Mouse (Mus musculus): ENCODE measurements around the gene Pbx1. TPM values are rescaled to one million over a fixed set of nuclear protein-coding genes. Genes with fewer than 3 reads are reported as not detected.

The Pbx1 gene
- polyA plus RNA-seq, 1 experiment from 2014 or later = 22.1 TPM

DNA sequence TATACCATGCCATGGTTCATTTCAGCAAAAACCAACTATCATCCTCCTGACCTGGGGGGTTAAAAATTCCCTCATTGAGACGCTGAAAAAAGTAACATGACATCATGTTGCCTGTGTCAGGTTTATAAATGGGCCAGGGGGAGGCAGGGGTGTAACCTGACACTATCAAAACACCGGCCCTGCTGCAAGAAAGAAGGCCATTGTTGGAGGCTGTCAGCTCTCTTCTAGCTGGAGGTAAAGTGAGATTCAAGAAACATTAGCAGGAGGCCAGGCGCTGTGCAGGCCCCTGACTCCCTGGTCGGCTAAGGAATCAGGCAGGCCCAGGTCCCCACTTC is 49.3 kb downstream of the Pbx1 start:
- H3K9me3 ChIP-seq (replicated peaks) = no peaks in the 10 kb centered on the region
- 0 out of 2 replicates have a peak overlapping the region, but pooled peaks have one; percentile 29 for H3K9ac ChIP-seq
- H3K27ac ChIP-seq = peak overlapping the region; percentile 90
- no peaks in the 10 kb centered on the region for H3K27me3 ChIP-seq
- H3K36me3 ChIP-seq = no peaks in the 10 kb centered on the region
- H3K4me2 ChIP-seq = peak overlapping the region; percentile 37
- H3K4me3 ChIP-seq = no peak overlapping the region
- H3K4me1 ChIP-seq (replicated peaks) = peaks cover 78% of the 10 kb centered on the region
- ATAC-seq (replicated peaks; ENCODE audit: insufficient number of reproducible peaks, insufficient read depth, low FRiP score, low read depth) = peak; percentile 83
- WGBS = 7% methylated on average over 4 of the region's 4 CpGs

DNA sequence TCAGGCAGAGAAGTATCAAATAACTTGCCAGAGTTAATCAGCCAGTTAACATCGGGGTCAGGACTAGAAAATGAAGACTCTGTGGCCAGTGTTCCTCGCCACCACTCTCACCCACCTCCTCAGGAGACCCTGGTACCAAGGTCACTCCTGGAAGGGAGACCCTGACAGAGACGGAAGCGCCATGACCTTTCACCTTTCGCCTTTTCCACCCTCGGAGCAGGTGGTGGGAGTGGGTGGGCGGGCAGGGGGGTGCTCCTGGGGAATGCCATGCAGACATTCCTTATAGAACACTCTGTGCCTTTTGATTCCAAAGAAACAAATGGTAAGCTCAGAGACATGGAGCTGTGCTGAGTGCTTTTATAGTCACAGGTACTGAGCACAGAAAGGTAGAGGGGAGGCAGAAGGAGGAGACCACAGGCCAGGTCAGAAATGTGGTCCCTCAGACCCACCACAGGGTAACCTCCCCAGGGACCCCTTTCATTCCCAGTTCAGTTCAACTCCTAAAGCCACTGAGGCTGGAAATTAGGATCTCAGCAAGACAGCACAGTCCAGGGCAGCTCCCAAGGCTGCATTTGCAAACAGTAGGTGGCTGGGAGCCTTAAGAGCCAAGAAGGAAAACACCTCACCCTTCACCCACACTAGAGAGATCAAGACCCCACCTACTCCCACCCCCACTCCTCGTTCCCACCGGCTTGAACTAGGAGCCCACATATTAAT is 49.8 kb downstream of the Pbx1 start:
- WGBS = 38% methylated on average over 9 of the region's 9 CpGs
- Histone ChIP-seq H3K27me3 (no peaks in the 10 kb centered on the region), H3K4me2 (peak overlapping the region; percentile 37; the same call in 1 of the 2 replicates), H3K9me3 (replicated peaks) (no peaks in the 10 kb centered on the region), H3K36me3 (no peaks in the 10 kb centered on the region), H3K4me3 (no peak overlapping the region), H3K27ac (peak overlapping the region; percentile 90), H3K4me1 (replicated peaks) (peaks cover 78% of the 10 kb centered on the region), H3K9ac (peak overlapping the region; percentile 21; the same call in 1 of the 2 replicates)
- peak; percentile 33 for ATAC-seq (replicated peaks; ENCODE audit: insufficient number of reproducible peaks, insufficient read depth, low FRiP score, low read depth)

DNA sequence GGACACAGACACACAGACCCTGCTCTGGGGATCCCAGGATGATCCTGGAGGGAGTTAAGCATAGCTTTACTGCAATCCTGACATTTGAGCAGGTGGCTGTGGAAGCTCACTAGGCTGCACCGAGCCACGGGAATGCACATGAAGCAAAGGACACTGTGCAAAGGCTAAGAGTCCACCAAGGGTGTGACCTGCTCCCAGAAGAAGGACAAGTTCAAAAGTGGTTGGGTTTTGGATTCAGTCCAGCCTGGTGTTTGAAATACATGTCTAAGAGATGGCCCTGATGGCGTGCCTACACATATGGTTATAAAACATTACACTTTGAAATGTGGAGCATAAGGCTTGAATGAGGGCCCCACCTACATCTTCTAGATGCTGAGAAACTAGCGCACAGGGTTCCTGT is 50.6 kb downstream of the Pbx1 start:
- H3K36me3 ChIP-seq = no peaks in the 10 kb centered on the region
- no peak overlapping the region for H3K9ac ChIP-seq
- peaks cover 75% of the 10 kb centered on the region for H3K4me1 ChIP-seq (replicated peaks)
- no peak for ATAC-seq (replicated peaks; ENCODE audit: insufficient number of reproducible peaks, insufficient read depth, low FRiP score, low read depth)
- peak overlapping the region; percentile 90 for H3K27ac ChIP-seq
- WGBS = 44% methylated on average over 4 of the region's 4 CpGs
- no peak overlapping the region for H3K4me3 ChIP-seq
- H3K4me2 ChIP-seq = no peak overlapping the region
- no peaks in the 10 kb centered on the region for H3K27me3 ChIP-seq
- no peaks in the 10 kb centered on the region for H3K9me3 ChIP-seq (replicated peaks)

DNA sequence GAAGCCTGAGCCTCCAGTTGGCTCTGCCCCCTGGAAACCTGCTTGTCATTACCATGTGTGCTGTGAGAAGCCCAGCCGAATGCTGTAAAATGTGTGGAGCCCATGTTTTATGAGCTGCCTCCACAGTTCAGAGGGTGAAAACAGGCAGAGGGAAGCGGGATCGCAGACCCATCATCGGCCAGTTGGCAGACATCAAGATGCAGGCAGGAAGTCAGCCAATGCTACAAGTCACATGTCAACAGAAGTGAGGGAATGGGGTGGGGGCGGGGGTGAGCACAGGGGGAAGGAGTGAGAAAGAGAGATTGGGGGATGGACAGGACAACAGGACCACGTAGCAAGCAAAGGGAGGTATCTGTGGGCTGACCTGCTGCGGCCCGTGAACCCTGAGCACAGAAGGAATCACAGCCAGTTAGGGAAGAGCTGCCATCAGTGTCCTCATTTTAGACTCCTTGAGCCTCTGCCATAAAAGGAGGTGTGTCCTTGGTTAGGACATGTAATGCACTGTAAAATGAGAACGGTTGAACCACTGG is 51.8 kb downstream of the Pbx1 start:
- no peaks in the 10 kb centered on the region for H3K36me3 ChIP-seq
- H3K4me2 ChIP-seq = peak overlapping the region; percentile 31; the same call in 1 of the 2 replicates
- 27% methylated on average over 9 of the region's 9 CpGs for WGBS
- peaks cover 70% of the 10 kb centered on the region for H3K4me1 ChIP-seq (replicated peaks)
- no peak overlapping the region for H3K9ac ChIP-seq
- ATAC-seq (replicated peaks; ENCODE audit: insufficient number of reproducible peaks, insufficient read depth, low FRiP score, low read depth) = peak; percentile 43
- peak overlapping the region; percentile 90 for H3K27ac ChIP-seq
- H3K4me3 ChIP-seq = no peak overlapping the region
- no peaks in the 10 kb centered on the region for H3K27me3 ChIP-seq
- no peaks in the 10 kb centered on the region for H3K9me3 ChIP-seq (replicated peaks)

DNA sequence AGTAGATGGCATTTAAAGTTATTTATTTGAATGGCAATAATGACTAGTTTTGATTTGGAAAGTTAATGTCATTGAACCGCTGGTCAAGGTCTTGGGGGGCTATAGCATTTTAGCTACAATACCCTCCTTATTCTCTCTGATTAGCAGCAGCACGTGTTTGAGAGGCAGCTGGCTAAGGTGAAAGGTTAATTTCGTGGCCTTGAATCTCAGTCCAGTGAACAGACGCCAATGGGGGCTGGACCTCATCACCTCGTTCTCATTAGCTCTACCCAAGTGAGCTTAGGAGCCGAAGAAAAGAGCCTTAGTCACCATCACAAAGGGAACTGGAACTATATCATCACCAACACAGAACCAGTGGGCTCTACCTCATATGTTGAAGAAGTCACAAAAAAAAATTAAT is 54.4 kb downstream of the Pbx1 start:
- Histone ChIP-seq H3K4me1 (replicated peaks) (peaks cover 53% of the 10 kb centered on the region), H3K4me2 (no peak overlapping the region), H3K9ac (no peak overlapping the region), H3K4me3 (no peak overlapping the region), H3K27me3 (no peaks in the 10 kb centered on the region), H3K27ac (no peak overlapping the region), H3K36me3 (no peaks in the 10 kb centered on the region), H3K9me3 (replicated peaks) (no peaks in the 10 kb centered on the region)
- WGBS = 73% methylated on average over 6 of the region's 6 CpGs
- no peak for ATAC-seq (replicated peaks; ENCODE audit: insufficient number of reproducible peaks, insufficient read depth, low FRiP score, low read depth)

DNA sequence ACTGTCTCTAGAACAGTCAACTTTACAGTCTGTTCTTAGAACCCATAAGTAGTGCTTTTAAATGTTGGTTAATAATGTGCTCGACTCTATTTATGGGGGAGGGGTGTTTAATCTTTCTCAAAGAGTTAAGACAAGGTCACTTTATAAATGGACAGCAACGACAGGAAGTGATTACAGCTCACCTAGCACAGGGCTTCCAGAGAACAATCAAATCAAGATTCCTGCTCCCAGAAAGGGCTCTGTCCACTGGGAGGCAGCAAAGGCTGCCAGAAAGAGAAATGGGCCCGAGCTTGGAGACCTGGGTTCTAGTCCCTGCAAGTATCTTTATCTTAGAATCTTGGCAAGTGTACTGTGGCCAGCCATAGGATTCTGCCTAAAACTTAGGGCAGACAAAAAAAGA is 55.7 kb downstream of the Pbx1 start:
- Histone ChIP-seq H3K27ac (no peak overlapping the region), H3K9me3 (replicated peaks) (no peaks in the 10 kb centered on the region), H3K4me3 (no peak overlapping the region), H3K4me2 (no peak overlapping the region), H3K27me3 (no peaks in the 10 kb centered on the region), H3K36me3 (no peaks in the 10 kb centered on the region), H3K4me1 (replicated peaks) (peaks cover 40% of the 10 kb centered on the region), H3K9ac (no peak overlapping the region)
- no peak for ATAC-seq (replicated peaks; ENCODE audit: insufficient number of reproducible peaks, insufficient read depth, low FRiP score, low read depth)
- 24% methylated on average over 3 of the region's 3 CpGs for WGBS

DNA sequence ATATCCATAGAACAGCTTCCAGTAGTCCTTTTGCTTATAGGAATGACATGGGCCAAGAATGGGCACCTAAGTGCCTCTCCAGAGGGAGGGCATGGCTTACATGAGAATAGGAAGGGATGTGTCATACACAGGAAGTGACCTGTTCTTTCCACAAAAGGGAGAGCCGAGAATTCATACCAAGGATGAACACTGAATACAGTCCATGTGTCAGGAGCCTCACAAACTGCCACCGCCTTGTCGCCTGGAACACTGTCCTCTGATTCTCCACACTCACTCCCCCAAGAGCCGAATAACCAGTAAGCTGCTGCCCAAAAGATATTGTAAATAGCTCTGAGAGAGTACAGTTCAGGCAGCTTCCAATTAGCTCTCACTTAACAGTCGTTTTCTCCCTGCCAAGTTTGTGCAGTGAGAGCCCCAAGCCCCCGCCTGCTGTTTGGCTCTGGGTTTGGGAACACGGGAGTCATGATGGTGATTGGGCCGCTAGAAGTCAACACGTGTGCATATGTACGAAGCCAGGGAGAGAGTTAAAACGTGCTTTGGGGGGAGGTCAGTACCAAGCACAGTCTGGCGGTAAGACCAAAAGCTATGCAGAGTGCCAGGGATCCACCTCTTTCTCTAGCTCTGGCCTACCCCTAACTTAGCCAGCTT is 57.0 kb downstream of the Pbx1 start:
- peaks cover 27% of the 10 kb centered on the region for H3K4me1 ChIP-seq (replicated peaks)
- no peak overlapping the region for H3K9ac ChIP-seq
- H3K36me3 ChIP-seq = no peaks in the 10 kb centered on the region
- H3K27ac ChIP-seq = peak overlapping the region; percentile 48
- no peaks in the 10 kb centered on the region for H3K27me3 ChIP-seq
- H3K4me3 ChIP-seq = no peak overlapping the region
- peak; percentile 53; the same call in 1 of the 2 replicates for ATAC-seq (replicated peaks; ENCODE audit: insufficient number of reproducible peaks, insufficient read depth, low FRiP score, low read depth)
- 46% methylated on average over 12 of the region's 12 CpGs for WGBS
- no peaks in the 10 kb centered on the region for H3K9me3 ChIP-seq (replicated peaks)
- no peak overlapping the region for H3K4me2 ChIP-seq

DNA sequence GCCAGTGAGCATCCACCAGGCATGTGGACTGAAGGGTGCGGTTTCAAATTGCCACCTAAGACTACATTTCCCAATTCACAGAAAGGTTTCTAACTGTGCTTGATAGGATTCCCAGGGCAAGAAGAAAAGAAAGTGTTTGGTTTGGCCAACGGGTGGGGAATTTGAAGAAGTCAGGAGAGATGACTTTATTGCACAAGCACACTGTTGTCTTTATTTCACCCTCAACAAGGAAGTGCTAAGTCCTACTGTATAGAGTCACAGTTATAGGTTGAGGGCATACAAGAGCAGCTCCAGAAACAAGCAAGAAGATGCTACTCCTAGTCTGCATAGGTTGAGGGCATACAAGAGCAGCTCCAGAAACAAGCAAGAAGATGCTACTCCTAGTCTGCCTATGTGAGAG is 60.0 kb downstream of the Pbx1 start:
- Histone ChIP-seq H3K4me2 (no peak overlapping the region), H3K4me3 (no peak overlapping the region), H3K9me3 (replicated peaks) (no peaks in the 10 kb centered on the region), H3K36me3 (no peaks in the 10 kb centered on the region), H3K27ac (no peak overlapping the region), H3K27me3 (no peaks in the 10 kb centered on the region), H3K4me1 (replicated peaks) (peaks cover 22% of the 10 kb centered on the region), H3K9ac (no peak overlapping the region)
- no peak for ATAC-seq (replicated peaks; ENCODE audit: insufficient number of reproducible peaks, insufficient read depth, low FRiP score, low read depth)
- 89% methylated on average over 2 of the region's 2 CpGs for WGBS

DNA sequence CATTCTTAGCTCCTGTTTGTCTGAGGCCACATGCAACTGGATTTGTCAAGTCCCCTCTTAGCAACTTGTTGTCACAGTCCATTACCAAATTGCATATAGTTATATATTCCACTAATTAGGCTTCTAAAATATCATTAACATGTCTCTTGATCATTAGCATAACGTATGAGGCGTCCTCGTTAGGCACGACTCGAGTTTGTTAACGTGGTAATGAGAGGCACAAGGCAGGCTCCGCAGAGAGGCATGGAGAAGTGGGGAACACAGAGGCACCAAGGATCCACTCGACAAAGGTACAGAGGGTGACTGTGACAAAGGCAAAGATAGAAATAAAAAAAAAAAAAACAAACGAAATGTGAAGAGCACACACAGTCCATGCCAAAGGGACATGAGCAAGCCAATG is 61.1 kb downstream of the Pbx1 start:
- no peak overlapping the region for H3K4me2 ChIP-seq
- no peak overlapping the region for H3K27ac ChIP-seq
- H3K4me3 ChIP-seq = no peak overlapping the region
- no peaks in the 10 kb centered on the region for H3K36me3 ChIP-seq
- 83% methylated on average over 9 of the region's 9 CpGs for WGBS
- peaks cover 15% of the 10 kb centered on the region for H3K4me1 ChIP-seq (replicated peaks)
- H3K9me3 ChIP-seq (replicated peaks) = no peaks in the 10 kb centered on the region
- H3K27me3 ChIP-seq = no peaks in the 10 kb centered on the region
- H3K9ac ChIP-seq = no peak overlapping the region
- ATAC-seq (replicated peaks; ENCODE audit: insufficient number of reproducible peaks, insufficient read depth, low FRiP score, low read depth) = no peak

DNA sequence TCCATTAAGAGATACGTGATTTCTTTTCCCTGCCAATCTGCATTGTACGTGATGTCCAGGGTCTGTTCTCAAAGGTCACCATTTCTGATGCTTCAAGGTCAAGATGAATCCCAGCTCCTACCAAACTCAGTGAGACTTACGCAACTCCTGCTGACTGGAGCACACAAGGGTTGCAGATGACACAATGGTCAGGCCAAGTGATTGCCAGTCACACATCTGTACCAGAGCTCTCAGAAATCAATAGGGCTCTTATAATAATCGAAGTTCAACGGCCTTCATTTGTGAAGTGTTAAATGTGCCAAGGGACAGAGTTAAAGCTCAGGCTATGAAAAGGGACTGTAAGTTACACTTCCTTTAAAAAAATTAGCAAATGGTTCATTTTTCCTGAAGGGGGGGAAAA is 65.8 kb downstream of the Pbx1 start:
- Histone ChIP-seq H3K9me3 (replicated peaks) (no peaks in the 10 kb centered on the region), H3K4me3 (no peak overlapping the region), H3K4me2 (no peak overlapping the region), H3K36me3 (no peaks in the 10 kb centered on the region), H3K4me1 (replicated peaks) (peaks cover 14% of the 10 kb centered on the region), H3K27ac (no peak overlapping the region), H3K27me3 (no peaks in the 10 kb centered on the region), H3K9ac (no peak overlapping the region)
- ATAC-seq (replicated peaks; ENCODE audit: insufficient number of reproducible peaks, insufficient read depth, low FRiP score, low read depth) = no peak
- 87% methylated on average over 5 of the region's 5 CpGs for WGBS

DNA sequence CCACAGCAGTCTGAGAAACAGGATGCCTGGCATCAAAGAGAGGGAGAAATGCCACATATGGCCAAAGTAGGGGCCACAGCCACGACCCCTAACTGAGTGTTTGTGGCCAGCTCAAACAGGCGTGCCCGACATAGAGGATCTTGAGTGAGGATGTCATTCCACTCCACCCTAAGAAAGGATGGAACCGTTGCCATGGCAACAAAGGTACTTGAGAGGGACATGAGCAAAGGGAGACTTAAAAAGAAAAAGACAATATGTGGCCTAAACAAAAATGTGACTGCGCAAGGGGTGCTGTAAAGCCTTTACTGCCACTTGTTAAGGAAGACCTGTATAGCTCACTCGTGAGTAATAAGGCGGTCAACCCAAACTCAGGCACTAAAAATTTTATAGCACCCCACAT is 67.7 kb downstream of the Pbx1 start:
- Histone ChIP-seq H3K4me1 (replicated peaks) (peaks cover 14% of the 10 kb centered on the region), H3K36me3 (peaks cover 5% of the 10 kb centered on the region; the same call in 1 of the 2 replicates), H3K9me3 (replicated peaks) (no peaks in the 10 kb centered on the region), H3K4me2 (no peak overlapping the region), H3K27ac (no peak overlapping the region), H3K4me3 (no peak overlapping the region), H3K27me3 (no peaks in the 10 kb centered on the region), H3K9ac (no peak overlapping the region)
- WGBS = 86% methylated on average over 7 of the region's 7 CpGs
- ATAC-seq (replicated peaks; ENCODE audit: insufficient number of reproducible peaks, insufficient read depth, low FRiP score, low read depth) = no peak

Measured in heart, embryonic 15.5 days (tissue).